In genomic region chr14:59672893-59673515, GRCm38 (mm10) we compare ENCODE assay signal across 25 mouse cellular contexts. TPM values are rescaled to one million over a fixed set of nuclear protein-coding genes. Genes with fewer than 3 reads are reported as not detected.
DNase-seq lines count a peak whose midpoint lies in the region; ATAC-seq and TF ChIP-seq lines count a peak whose summit lies in the region.
"Had no signal": no experiment of that assay in that cellular context is flagged by ENCODE, and none has a peak within 500 bp of the region (broad histone marks: within the 10 kb centered on the region; RNA-seq: fewer than 3 reads in every experiment).

No protein-coding gene starts in this region.

- H3K4me3 ChIP-seq in forebrain, embryonic 16.5 days (replicated peaks; ENCODE audit: low read length): no peak overlapping the region
- H3K4me3 ChIP-seq in intestine, embryonic 15.5 days (replicated peaks): no peak overlapping the region
- H3K4me3 ChIP-seq: heart, adult 2 months; heart, embryonic 12.5 days; hindbrain, embryonic 13.5 days; limb, embryonic 12.5 days; lung, embryonic 15.5 days; megakaryocyte, embryonic 14.5 days; midbrain, embryonic 12.5 days; neural tube, embryonic 13.5 days had no signal

- no peaks in the 10 kb centered on the region for H3K36me3 ChIP-seq in forebrain, embryonic 16.5 days (ENCODE audit: control insufficient read depth, insufficient read depth)
- no peaks in the 10 kb centered on the region for H3K36me3 ChIP-seq in intestine, embryonic 15.5 days
- H3K36me3 ChIP-seq: heart, embryonic 12.5 days; hindbrain, embryonic 13.5 days; limb, embryonic 12.5 days; lung, embryonic 15.5 days; midbrain, embryonic 12.5 days; neural tube, embryonic 13.5 days had no signal

- ATAC-seq in forebrain, embryonic 16.5 days: peak; percentile 82
- no peak for ATAC-seq in intestine, embryonic 15.5 days
- ATAC-seq: intestine, postnatal 0 days had no signal

- H3K9me3 ChIP-seq in forebrain, embryonic 16.5 days (ENCODE audit: control insufficient read depth, low read length): no peaks in the 10 kb centered on the region
- H3K9me3 ChIP-seq in intestine, embryonic 15.5 days: no peaks in the 10 kb centered on the region
- H3K9me3 ChIP-seq: heart, embryonic 12.5 days; hindbrain, embryonic 13.5 days; limb, embryonic 12.5 days; lung, embryonic 15.5 days; megakaryocyte, embryonic 14.5 days; midbrain, embryonic 12.5 days; neural tube, embryonic 13.5 days had no signal

- no peak for TF ChIP-seq POLR2A in brain, embryonic 14.5 days (IDR thresholded peaks at IDR 0.05; ENCODE audit: borderline replicate concordance, extremely low read depth, insufficient read depth, insufficient read length, poor library complexity, severe bottlenecking)

- 21% methylated on average over 6 of the region's 6 CpGs for WGBS in forebrain, embryonic 16.5 days
- 82% methylated on average over 6 of the region's 6 CpGs for WGBS in intestine, embryonic 15.5 days

- no peaks in the 10 kb centered on the region for H3K27me3 ChIP-seq in forebrain, embryonic 16.5 days (replicated peaks; ENCODE audit: control insufficient read depth, insufficient read depth, low read length)
- no peaks in the 10 kb centered on the region for H3K27me3 ChIP-seq in intestine, embryonic 15.5 days (replicated peaks)
- H3K27me3 ChIP-seq: heart, embryonic 12.5 days; hindbrain, embryonic 13.5 days; lung, embryonic 15.5 days; midbrain, embryonic 12.5 days; neural tube, embryonic 13.5 days had no signal

- DNase-seq in ovary, adult 18-20 months (ENCODE audit: low spot score): peak; percentile 33
- DNase-seq in ovary, postnatal 14 days (ENCODE audit: low spot score): no peak
- peak; percentile 91 for DNase-seq in brain, embryonic 14.5 days (ENCODE audit: low read depth)
- peak; percentile 13 for DNase-seq in retina, postnatal 7 days (ENCODE audit: low read depth, low spot score)
- no peak for DNase-seq in cerebellum, adult 18-20 months
- no peak for DNase-seq in liver
- DNase-seq: B cell, adult 2 months; cerebellum, adult 8-10 months; cerebellum, postnatal 25 days; heart, adult 2 months; heart, postnatal 4 days; kidney, postnatal 14 days; right cerebral cortex, postnatal 4 days; thymus, adult 2 months had no signal

- no peak for TF ChIP-seq CTCF in brain, embryonic 14.5 days (IDR thresholded peaks at IDR 0.05; ENCODE audit: borderline replicate concordance, extremely low read depth, insufficient read depth, insufficient read length)

- H3K9ac ChIP-seq in forebrain, embryonic 16.5 days (replicated peaks; ENCODE audit: low read depth, low read length): no peak overlapping the region
- no peak overlapping the region for H3K9ac ChIP-seq in intestine, embryonic 15.5 days
- H3K9ac ChIP-seq: heart, embryonic 12.5 days; hindbrain, embryonic 13.5 days; limb, embryonic 12.5 days; lung, embryonic 15.5 days; midbrain, embryonic 12.5 days; neural tube, embryonic 13.5 days had no signal

- H3K27ac ChIP-seq in forebrain, embryonic 16.5 days (ENCODE audit: low read length): no peak overlapping the region
- H3K27ac ChIP-seq in intestine, embryonic 15.5 days: no peak overlapping the region
- H3K27ac ChIP-seq: heart, adult 2 months; hindbrain, embryonic 13.5 days; lung, embryonic 15.5 days; midbrain, embryonic 12.5 days; neural tube, embryonic 13.5 days had no signal

- H3K4me2 ChIP-seq in forebrain, embryonic 16.5 days (ENCODE audit: low read length): no peak overlapping the region
- no peak overlapping the region for H3K4me2 ChIP-seq in intestine, embryonic 15.5 days (replicated peaks)
- H3K4me2 ChIP-seq: heart, embryonic 12.5 days; hindbrain, embryonic 13.5 days; limb, embryonic 12.5 days; liver, embryonic 11.5 days; lung, embryonic 15.5 days; midbrain, embryonic 12.5 days; neural tube, embryonic 13.5 days had no signal

- H3K4me1 ChIP-seq in forebrain, embryonic 16.5 days (replicated peaks; ENCODE audit: control insufficient read depth, insufficient read depth, low read length): peaks cover 4% of the 10 kb centered on the region; the same call in 1 of the 2 replicates
- H3K4me1 ChIP-seq in intestine, embryonic 15.5 days (replicated peaks): 0 out of 2 replicates have a peak, but pooled peaks cover 4% of the 10 kb centered on the region
- H3K4me1 ChIP-seq: megakaryocyte, embryonic 14.5 days had no signal

RNA-seq across cellular contexts. Expression of gene Shisa2, which starts 47.9 kb away (rescaled TPM):
- 12.2 and 20.9 TPM in 2 replicates for polyA plus RNA-seq in brain, embryonic 14.5 days (2012; rRNA removed)
- 11.4 and 14.2 TPM in 2 replicates for polyA plus RNA-seq in forebrain, embryonic 16.5 days (2015; fragmentation: Nextera tagmentation; extraction: Ambion mirVana)
- 9.7 and 10.6 TPM in 2 replicates for polyA plus RNA-seq in intestine, embryonic 15.5 days (2015; fragmentation: Nextera tagmentation; extraction: Ambion mirVana)

Comparison
In these comparisons a context has a peak if more than half of its experiments do, and no peak if none do; other contexts are left out.
1. DNase-seq: peak in ovary, adult 18-20 months (single experiment), brain, embryonic 14.5 days (single experiment) and retina, postnatal 7 days (single experiment); none in ovary, postnatal 14 days (single experiment), cerebellum, adult 18-20 months (0 of 2) and liver (single experiment).